Mouse (Mus musculus) intestine, embryonic 15.5 days (tissue): ENCODE measurements around the gene Kcnd3. TPM values are rescaled to one million over a fixed set of nuclear protein-coding genes. Genes with fewer than 3 reads are reported as not detected.
A peak's percentile ranks its signal among the peaks of the same experiment; 100 is the strongest.

Experiments used
- ATAC-seq: fragments of 200-750 bp; cut with Nextera tagmentation; 2 replicates; pipeline ENCODE4 v1.8.0; 2017; ENCODE audit warnings: moderate TSS enrichment, moderate library complexity
- H3K27ac ChIP-seq: fragments of 300-500 bp; sonication (generic); 2 replicates; pipeline ENCODE4 v1.5.1; 2015; ENCODE audit warnings: mild to moderate bottlenecking, inconsistent platforms
- H3K27me3 ChIP-seq: fragments of 300-500 bp; sonication (generic); replicated peaks from 2 replicates; pipeline ENCODE4 v1.6.1; 2015; ENCODE audit warnings: inconsistent platforms
- H3K36me3 ChIP-seq: fragments of 300-500 bp; sonication (generic); 2 replicates; pipeline ENCODE4 v1.6.1; 2015; ENCODE audit warnings: inconsistent platforms
- H3K4me1 ChIP-seq: fragments of 300-500 bp; sonication (generic); replicated peaks from 2 replicates; pipeline ENCODE4 v1.6.1; 2015; ENCODE audit warnings: inconsistent platforms
- H3K4me2 ChIP-seq: fragments of 300-500 bp; sonication (generic); replicated peaks from 2 replicates; pipeline ENCODE4 v1.6.1; 2015; ENCODE audit warnings: mild to moderate bottlenecking, inconsistent platforms
- H3K4me3 ChIP-seq: fragments of 300-500 bp; sonication (generic); replicated peaks from 2 replicates; pipeline ENCODE4 v1.5.1; 2015; ENCODE audit warnings: inconsistent platforms
- H3K9ac ChIP-seq: fragments of 300-500 bp; sonication (generic); 2 replicates; pipeline ENCODE4 v1.6.1; 2015; ENCODE audit warnings: inconsistent platforms
- H3K9me3 ChIP-seq: fragments of 300-500 bp; sonication (generic); 2 replicates; pipeline ENCODE4 v1.6.1; 2016; ENCODE audit warnings: inconsistent platforms
- WGBS: fragments of 180-500 bp; shearing (Covaris S2); methylation state at CpG from one replicate; pipeline ENCODE4 v1.1.7; 2015; 5-methylcytosine and 5-hydroxymethylcytosine counted together
- polyA plus RNA-seq: library from polyadenylated mRNA; unstranded; fragments of >200 nt; fragmentation: Nextera tagmentation; extraction: Ambion mirVana; gene quantifications from 2 replicates; pipeline ENCODE4 v1.2.1, GENCODE M21; 2015

Gene Kcnd3
- polyA plus RNA-seq, 1 experiment from 2014 or later, result 4.3 TPM

- Histone ChIP-seq H3K9me3 (no peaks in the 10 kb centered on the region), H3K27ac (no peak overlapping the region), H3K4me3 (no peak overlapping the region), H3K4me1 (no peaks in the 10 kb centered on the region), H3K4me2 (no peak overlapping the region), H3K36me3 (no peaks in the 10 kb centered on the region), H3K27me3 (no peaks in the 10 kb centered on the region), H3K9ac (no peak overlapping the region)
- ATAC-seq, result no peak
- 84% methylated on average over 1 of the region's 1 CpGs for WGBS
Observed at GRCm38 (mm10) chr3:105476408-105476807, 24.3 kb downstream of the Kcnd3 start.

GRCm38 (mm10) chr3:105478876-105479275 is 26.7 kb downstream of the Kcnd3 start:
- no peak for ATAC-seq
- WGBS, result 87% methylated on average over 4 of the region's 4 CpGs

GRCm38 (mm10) chr3:105481419-105481818 is 29.3 kb downstream of the Kcnd3 start:
- no peak for ATAC-seq
- Histone ChIP-seq H3K9ac (no peak overlapping the region), H3K27me3 (no peaks in the 10 kb centered on the region), H3K4me2 (no peak overlapping the region), H3K4me1 (no peaks in the 10 kb centered on the region), H3K9me3 (no peaks in the 10 kb centered on the region), H3K36me3 (no peaks in the 10 kb centered on the region), H3K4me3 (no peak overlapping the region), H3K27ac (no peak overlapping the region)
- WGBS, result 62% methylated on average over 8 of the region's 8 CpGs

More at GRCm38 (mm10) chr3:105478876-105479275, 26.7 kb downstream of the Kcnd3 start:
- no peaks in the 10 kb centered on the region for H3K36me3 ChIP-seq
- H3K27ac ChIP-seq, result no peak overlapping the region
- H3K4me3 ChIP-seq, result no peak overlapping the region
- no peaks in the 10 kb centered on the region for H3K9me3 ChIP-seq
- no peaks in the 10 kb centered on the region for H3K27me3 ChIP-seq
- H3K4me1 ChIP-seq, result no peaks in the 10 kb centered on the region
- H3K9ac ChIP-seq, result no peak overlapping the region
- no peak overlapping the region for H3K4me2 ChIP-seq

DNA sequence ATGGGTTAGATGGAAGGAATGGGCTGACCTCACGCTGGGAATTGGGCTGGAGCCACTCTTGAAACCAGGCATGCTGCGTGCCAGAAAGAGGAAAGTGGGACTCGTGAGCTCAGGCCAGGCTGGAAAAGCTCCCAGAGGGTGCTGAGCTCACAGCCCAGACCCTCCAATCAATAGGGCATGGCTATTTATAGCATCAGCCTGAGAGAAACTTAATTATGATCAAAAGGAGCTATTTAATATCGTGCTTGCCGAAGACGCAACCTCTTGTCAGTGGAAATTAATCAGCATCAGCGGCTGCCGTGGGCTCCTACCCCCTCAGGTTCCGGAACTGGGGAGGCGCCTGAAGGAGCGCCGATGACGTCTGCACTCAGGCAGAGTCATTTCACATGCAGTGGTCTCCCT is 31.5 kb downstream of the Kcnd3 start:
- Histone ChIP-seq H3K27ac (no peak overlapping the region), H3K4me3 (no peak overlapping the region), H3K4me1 (no peaks in the 10 kb centered on the region), H3K4me2 (no peak overlapping the region), H3K9me3 (no peaks in the 10 kb centered on the region), H3K9ac (no peak overlapping the region), H3K27me3 (no peaks in the 10 kb centered on the region), H3K36me3 (no peaks in the 10 kb centered on the region)
- WGBS, result 77% methylated on average over 13 of the region's 13 CpGs
- ATAC-seq, result no peak

DNA sequence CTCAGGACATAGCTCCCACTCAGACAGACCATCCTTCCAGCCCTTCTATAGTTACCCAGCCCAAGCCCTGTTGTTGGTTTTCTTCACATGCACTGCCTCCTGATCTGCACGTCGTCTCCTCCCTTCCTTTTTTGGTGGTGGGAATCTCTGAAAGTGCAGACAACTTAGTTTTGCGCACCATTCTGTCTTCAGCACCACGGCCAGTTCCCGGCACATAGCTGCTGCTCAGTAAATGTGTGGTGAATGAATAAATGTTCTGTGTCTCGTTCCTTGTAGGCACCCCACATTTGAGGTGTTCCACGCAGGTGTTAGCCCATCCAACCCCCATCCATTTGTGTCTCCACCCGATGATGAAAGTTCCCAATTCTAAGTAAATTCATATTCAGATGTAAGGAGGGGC is 35.0 kb downstream of the Kcnd3 start:
- WGBS, result 38% methylated on average over 8 of the region's 8 CpGs

DNA sequence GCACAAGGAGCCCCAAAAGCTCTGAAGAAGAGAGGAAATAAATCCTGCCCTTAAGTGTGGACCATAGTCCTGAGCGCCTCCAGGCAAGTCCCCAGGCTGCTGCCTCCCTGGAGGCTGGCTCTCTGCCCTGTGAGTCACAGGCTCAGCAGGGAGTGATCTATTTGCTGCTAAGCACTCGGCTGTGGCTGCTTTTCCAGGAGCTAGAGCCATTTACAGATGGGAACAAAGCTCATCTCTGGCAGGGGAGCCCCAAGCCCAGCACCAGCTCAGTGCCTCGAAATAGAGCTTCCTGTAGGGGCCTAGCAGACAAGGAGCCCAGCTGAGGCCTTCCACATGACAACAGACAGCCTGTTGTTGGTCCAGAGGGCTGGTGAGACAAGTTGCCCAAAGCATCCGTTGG is 37.5 kb downstream of the Kcnd3 start:
- H3K4me1 ChIP-seq, result 0 out of 2 replicates have a peak, but pooled peaks cover 3% of the 10 kb centered on the region
- no peak overlapping the region for H3K4me3 ChIP-seq
- no peak overlapping the region for H3K27ac ChIP-seq
- H3K9ac ChIP-seq, result no peak overlapping the region
- no peak overlapping the region for H3K4me2 ChIP-seq
- 18% methylated on average over 4 of the region's 4 CpGs for whole genome bisulfite sequencing
- H3K36me3 ChIP-seq, result no peaks in the 10 kb centered on the region
- 0 out of 2 replicates have a peak, but pooled peaks cover 4% of the 10 kb centered on the region for H3K27me3 ChIP-seq
- peak; percentile 31; the same call in 1 of the 2 replicates for ATAC-seq
- no peaks in the 10 kb centered on the region for H3K9me3 ChIP-seq

More for the DNA sequence above, 35.0 kb downstream of the Kcnd3 start:
- Histone ChIP-seq H3K4me3 (no peak overlapping the region), H3K9ac (no peak overlapping the region), H3K27me3 (no peaks in the 10 kb centered on the region), H3K9me3 (no peaks in the 10 kb centered on the region), H3K27ac (no peak overlapping the region), H3K4me1 (0 out of 2 replicates have a peak, but pooled peaks cover 3% of the 10 kb centered on the region), H3K36me3 (no peaks in the 10 kb centered on the region), H3K4me2 (no peak overlapping the region)
- no peak for ATAC-seq

DNA sequence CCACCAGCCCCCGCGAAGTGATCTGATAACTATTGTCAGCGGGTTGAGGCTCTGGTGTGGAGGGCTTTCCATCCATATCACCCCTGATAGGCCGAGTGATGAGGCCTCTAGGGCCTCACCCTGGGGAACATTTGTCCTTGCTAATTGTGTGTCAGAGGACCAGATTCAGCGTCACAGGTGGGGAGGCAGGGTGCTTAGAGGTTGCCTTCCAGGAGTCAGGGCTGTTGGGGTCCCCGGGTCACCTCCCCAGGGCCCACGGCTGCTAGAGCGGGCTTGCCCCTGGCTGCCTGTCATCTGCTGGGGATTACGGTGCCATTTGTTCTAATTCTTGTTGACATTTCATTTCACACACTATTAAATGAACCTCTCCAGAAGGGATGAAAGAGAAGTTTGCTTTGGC is 42.8 kb downstream of the Kcnd3 start:
- no peaks in the 10 kb centered on the region for H3K9me3 ChIP-seq
- H3K4me1 ChIP-seq, result 0 out of 2 replicates have a peak, but pooled peaks cover under 1% of the 10 kb centered on the region
- WGBS, result 35% methylated on average over 9 of the region's 9 CpGs
- no peak overlapping the region for H3K4me2 ChIP-seq
- no peaks in the 10 kb centered on the region for H3K36me3 ChIP-seq
- ATAC-seq, result no peak
- H3K27me3 ChIP-seq, result 0 out of 2 replicates have a peak, but pooled peaks cover 4% of the 10 kb centered on the region
- H3K27ac ChIP-seq, result no peak overlapping the region
- no peak overlapping the region for H3K4me3 ChIP-seq
- H3K9ac ChIP-seq, result no peak overlapping the region

GRCm38 (mm10) chr3:105496216-105496615 is 44.1 kb downstream of the Kcnd3 start:
- Histone ChIP-seq H3K9ac (no peak overlapping the region), H3K4me1 (0 out of 2 replicates have a peak, but pooled peaks cover 2% of the 10 kb centered on the region), H3K36me3 (no peaks in the 10 kb centered on the region), H3K27me3 (0 out of 2 replicates have a peak, but pooled peaks cover 4% of the 10 kb centered on the region), H3K27ac (no peak overlapping the region), H3K4me2 (no peak overlapping the region), H3K4me3 (no peak overlapping the region), H3K9me3 (no peaks in the 10 kb centered on the region)
- no peak for ATAC-seq
- WGBS, result 75% methylated on average over 7 of the region's 7 CpGs

DNA sequence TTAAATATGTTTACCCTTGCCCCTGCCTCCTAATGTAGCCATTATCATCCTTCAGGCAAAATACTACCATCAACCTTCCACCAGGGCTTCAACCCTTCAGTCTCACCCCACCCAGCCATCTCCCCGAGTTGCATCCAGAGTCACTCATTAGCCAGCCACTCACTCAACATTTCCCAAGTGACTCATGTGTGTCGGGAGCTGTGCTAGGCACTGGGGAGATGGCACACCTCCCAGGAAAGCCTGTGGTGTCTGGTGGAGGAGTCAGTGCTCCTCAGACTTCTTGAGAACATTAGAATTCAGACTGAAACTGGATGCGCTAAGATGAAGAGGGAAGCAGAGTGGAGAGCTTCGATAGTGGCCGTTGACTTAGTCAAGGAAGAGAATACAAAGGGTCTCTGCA is 44.8 kb downstream of the Kcnd3 start:
- Histone ChIP-seq H3K4me3 (no peak overlapping the region), H3K36me3 (no peaks in the 10 kb centered on the region), H3K9me3 (no peaks in the 10 kb centered on the region), H3K4me1 (0 out of 2 replicates have a peak, but pooled peaks cover 2% of the 10 kb centered on the region), H3K27me3 (0 out of 2 replicates have a peak, but pooled peaks cover 4% of the 10 kb centered on the region), H3K4me2 (no peak overlapping the region), H3K9ac (no peak overlapping the region), H3K27ac (no peak overlapping the region)
- ATAC-seq, result no peak
- WGBS, result 85% methylated on average over 5 of the region's 5 CpGs

DNA sequence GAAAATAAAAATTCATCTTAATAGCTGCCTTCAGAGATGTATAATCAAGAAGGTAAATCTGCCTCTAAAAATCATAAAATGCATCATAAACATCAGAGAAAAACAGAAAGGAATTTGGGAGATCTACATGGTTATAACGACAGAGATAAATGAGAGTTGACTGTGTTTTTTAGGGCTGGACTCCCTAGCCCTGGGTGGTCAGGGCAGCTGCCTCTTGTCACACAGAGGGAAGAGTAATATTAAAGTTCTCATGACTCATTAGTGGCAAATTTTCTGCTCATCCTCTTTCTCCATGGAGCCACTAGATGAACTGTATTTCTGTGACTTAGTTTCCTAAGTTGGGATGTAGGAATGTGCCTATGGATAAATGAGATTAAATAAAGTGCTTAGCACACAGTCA is 48.9 kb downstream of the Kcnd3 start:
- no peak overlapping the region for H3K27ac ChIP-seq
- H3K9ac ChIP-seq, result no peak overlapping the region
- no peaks in the 10 kb centered on the region for H3K27me3 ChIP-seq
- 0 out of 2 replicates have a peak, but pooled peaks cover 2% of the 10 kb centered on the region for H3K4me1 ChIP-seq
- no peak overlapping the region for H3K4me2 ChIP-seq
- no peaks in the 10 kb centered on the region for H3K9me3 ChIP-seq
- no peak for ATAC-seq
- H3K36me3 ChIP-seq, result no peaks in the 10 kb centered on the region
- 67% methylated on average over 1 of the region's 1 CpGs for WGBS
- H3K4me3 ChIP-seq, result no peak overlapping the region

GRCm38 (mm10) chr3:105504272-105504671 is 52.1 kb downstream of the Kcnd3 start:
- Histone ChIP-seq H3K4me3 (no peak overlapping the region), H3K36me3 (no peaks in the 10 kb centered on the region), H3K4me2 (no peak overlapping the region), H3K9ac (no peak overlapping the region), H3K27me3 (no peaks in the 10 kb centered on the region), H3K9me3 (no peaks in the 10 kb centered on the region), H3K27ac (no peak overlapping the region), H3K4me1 (0 out of 2 replicates have a peak, but pooled peaks cover 2% of the 10 kb centered on the region)
- no peak for ATAC-seq
- 75% methylated on average over 3 of the region's 3 CpGs for WGBS

GRCm38 (mm10) chr3:105505161-105505872 is 53.2 kb downstream of the Kcnd3 start:
- Histone ChIP-seq H3K4me3 (no peak overlapping the region), H3K9ac (no peak overlapping the region), H3K27me3 (no peaks in the 10 kb centered on the region), H3K9me3 (no peaks in the 10 kb centered on the region), H3K27ac (no peak overlapping the region), H3K36me3 (no peaks in the 10 kb centered on the region), H3K4me1 (0 out of 2 replicates have a peak, but pooled peaks cover 2% of the 10 kb centered on the region), H3K4me2 (no peak overlapping the region)
- 68% methylated on average over 15 of the region's 15 CpGs for WGBS
- no peak for ATAC-seq

DNA sequence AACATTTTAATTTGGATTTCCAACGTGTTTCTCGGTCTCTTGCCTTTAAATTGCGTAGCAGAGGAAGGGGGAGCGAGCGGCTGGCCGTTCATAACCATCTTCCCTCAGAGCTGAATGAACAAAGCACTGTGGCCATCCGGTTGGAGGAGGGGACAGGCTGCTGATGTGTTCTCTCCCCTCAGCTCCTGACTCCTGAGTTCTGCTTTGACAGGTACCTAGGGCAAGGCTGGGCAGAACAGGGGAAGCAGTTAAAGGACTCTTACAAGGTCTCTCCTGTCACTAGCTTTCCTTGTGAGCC is 53.7 kb downstream of the Kcnd3 start:
- no peaks in the 10 kb centered on the region for H3K9me3 ChIP-seq
- WGBS, result 72% methylated on average over 7 of the region's 7 CpGs
- H3K27me3 ChIP-seq, result no peaks in the 10 kb centered on the region
- no peaks in the 10 kb centered on the region for H3K4me1 ChIP-seq
- H3K27ac ChIP-seq, result no peak overlapping the region
- no peak overlapping the region for H3K9ac ChIP-seq
- no peaks in the 10 kb centered on the region for H3K36me3 ChIP-seq
- ATAC-seq, result no peak
- H3K4me2 ChIP-seq, result no peak overlapping the region
- H3K4me3 ChIP-seq, result no peak overlapping the region
